Mouse (Mus musculus): ENCODE results near the gene Hist1h4b.

The Hist1h4b gene

DNA sequence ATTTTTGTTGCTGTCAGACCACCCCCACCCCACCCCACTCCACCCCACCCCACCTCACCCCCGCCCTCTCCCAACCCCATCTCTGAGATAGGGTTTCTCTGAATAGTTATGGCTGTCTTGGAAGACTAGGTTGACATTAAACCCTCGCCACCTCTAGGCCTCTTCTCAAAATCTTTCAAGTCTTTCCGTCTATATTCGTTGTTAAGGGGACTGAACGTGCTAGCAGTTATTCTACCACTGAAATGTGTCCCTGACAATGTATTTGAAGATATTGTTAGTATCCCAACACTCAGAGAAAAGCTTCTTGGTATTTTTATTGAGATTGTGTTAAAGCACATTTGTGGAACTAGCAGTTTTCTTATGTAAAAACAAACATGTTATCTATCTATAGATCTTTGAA lies 15.9 kb upstream of the Hist1h4b start:
- DNase-seq = no peak

DNA sequence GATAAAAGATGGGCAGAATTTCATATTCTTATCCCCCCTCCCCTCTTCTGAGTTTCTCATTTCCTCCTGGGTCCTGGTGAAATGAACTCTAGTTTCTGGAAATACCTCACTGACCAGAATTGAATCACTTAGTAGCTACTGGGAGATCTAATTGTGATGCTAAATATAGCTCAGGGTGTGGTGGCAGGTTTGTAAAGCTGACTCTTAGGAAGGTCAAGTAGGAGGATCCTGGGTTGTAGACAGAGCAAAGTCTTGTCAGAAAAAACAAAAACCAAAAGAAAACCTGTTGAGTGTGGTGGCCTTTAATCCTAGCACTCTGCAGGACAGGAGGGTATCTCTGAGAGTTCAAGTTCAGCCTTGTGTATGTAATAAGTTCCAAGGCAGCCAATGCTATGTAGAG lies 14.8 kb upstream of the Hist1h4b start:
- no peak for DNase-seq

DNA sequence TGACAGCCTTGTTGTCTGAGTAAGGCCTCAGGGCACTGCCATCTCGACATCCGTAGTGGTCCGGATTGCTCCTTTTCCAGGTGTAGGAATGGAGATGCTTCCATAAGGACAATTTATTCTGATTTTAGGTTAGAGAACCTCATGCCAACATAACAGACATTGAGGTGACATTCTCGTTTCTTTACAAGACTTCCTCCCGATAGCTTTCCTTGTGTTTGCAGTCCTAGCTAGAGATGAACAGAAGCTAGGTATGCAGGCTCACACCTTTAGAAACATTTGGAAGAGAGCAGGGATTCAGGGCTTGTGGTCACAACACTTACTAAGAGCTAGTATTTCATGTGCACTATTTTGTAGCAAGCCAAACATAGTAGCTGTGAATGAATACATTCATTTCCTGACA lies 13.6 kb upstream of the Hist1h4b start:
- DNase-seq = no peak

DNA sequence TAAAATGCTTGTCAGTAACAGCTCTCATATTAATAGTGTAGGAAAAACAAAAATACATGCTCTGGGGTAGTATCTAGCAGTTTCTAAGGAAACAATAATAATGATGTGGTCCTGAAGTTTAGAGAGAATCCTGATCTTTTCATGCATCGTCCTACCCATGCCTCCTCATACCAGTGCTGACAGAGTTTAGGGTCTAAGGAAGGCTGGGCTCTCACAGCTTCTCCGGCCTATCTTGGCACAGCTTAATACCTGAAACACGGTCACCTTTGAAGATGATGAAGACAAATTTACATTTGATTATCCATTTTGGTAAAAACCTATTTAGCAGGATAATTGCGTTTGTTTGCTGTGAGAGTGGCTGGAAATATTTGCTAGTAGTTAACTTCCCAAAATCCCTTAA lies 12.8 kb upstream of the Hist1h4b start:
- no peak for DNase-seq

DNA sequence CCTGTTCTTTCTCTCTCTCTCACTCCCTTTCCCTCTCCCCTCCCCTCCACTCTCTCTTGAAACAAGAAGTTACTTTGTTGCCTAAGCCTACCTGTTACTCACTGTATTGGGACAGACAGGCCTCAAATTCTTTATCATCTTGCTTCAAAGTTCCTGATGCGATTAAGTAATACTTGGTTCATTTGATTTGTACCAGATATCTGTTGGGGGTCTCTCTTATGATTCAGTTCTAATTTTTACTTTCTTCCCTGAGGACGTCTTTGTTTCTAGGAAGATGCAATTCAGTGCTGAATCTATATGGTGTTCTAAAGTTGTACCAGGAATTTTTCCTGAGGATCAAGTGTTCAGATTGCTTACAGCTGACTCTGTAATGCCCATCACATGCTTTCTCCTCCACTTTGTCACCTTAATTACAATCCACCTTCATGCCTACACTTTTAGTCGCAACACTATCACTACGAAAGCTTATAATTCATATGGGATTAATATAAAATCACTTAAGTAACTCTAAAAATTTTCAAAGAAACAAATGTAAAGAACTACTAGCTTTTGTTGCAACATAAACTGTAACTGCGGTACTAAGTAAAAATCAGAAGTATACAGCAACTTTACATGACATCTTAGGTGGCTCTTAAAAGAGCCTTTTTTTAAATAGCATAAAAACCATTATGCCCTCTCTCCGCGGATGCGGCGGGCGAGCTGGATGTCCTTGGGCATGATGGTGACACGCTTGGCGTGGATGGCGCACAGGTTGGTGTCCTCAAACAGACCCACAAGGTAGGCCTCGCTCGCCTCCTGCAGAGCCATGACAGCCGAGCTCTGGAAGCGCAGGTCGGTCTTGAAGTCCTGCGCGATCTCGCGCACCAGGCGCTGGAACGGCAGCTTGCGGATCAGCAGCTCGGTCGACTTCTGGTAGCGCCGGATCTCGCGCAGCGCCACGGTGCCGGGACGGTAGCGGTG lies 12.1 kb upstream of the Hist1h4b start:
- no peak for DNase-seq

DNA sequence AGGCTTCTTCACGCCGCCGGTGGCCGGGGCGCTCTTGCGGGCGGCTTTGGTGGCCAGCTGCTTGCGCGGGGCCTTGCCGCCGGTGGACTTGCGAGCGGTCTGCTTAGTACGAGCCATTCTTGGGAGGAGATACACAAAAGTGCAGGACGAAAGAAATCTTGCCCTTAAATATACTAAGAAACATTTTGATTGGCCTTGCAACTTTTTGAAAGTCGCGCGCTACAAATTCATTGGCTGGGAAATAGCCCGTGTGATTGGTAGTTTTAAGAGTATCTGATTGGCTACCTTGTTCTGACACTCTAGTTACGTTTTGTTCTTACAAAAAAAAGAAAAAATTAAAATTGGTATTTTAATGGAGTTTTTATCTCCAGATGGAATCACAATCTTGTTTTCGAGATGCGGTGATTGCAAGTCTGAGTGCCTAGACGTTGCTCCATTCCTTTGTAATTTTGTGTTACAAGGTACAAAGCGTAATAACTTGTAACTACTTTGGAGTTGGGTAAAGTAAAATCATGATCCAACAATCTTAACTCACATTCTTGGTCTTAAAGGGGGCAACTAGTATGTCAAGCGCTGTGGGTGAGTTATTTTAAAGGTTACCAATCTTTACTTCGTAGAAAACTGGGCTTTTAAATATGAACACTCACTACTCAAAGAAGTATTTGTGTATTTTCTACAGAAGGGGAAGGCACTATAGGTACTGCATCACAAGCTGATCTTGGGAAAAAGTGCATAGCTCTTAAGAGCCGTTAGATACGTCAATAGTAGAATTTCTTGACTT lies 11.2 kb upstream of the Hist1h4b start, which contains the start of gene Hist1h3c:
Hist1h3c (minus strand) TSS at position 222 of the 781 bp plus-strand sequence.
- peak; percentile 78 for DNase-seq

DNA sequence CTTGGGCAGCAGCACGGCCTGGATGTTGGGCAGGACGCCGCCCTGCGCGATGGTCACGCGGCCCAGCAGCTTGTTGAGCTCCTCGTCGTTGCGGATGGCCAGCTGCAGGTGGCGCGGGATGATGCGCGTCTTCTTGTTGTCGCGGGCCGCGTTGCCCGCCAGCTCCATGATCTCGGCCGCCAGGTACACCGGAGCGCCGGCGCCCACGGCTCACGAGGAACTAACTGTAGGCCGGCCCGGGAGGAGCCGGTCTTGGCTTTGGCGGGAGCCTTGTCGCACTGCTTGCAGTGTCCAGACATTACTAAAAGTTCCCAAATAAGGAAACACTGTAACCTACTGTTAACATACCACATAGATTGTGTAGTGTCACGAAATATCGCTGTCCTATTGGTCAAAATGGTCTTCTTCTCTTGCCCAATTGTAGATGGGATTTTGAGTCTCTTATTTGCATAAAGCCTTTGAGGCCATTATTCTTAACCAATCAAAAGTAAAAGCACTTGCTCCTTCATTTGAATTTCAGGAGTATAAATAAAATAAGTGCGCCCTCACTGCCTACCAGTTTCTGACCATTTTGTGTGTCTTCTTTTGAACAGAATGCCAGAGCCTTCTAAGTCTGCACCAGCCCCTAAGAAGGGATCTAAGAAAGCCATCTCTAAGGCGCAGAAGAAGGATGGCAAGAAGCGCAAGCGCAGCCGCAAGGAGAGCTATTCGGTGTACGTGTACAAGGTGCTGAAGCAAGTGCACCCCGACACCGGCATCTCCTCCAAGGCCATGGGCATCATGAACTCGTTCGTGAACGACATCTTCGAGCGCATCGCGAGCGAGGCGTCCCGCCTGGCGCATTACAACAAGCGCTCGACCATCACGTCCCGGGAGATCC lies 10.4 kb upstream of the Hist1h4b start, which contains the start of gene Hist1h2bb:
Hist1h2bb (plus strand) TSS at position 534 of the 880 bp plus-strand sequence.
- DNase-seq = peak; percentile 73

DNA sequence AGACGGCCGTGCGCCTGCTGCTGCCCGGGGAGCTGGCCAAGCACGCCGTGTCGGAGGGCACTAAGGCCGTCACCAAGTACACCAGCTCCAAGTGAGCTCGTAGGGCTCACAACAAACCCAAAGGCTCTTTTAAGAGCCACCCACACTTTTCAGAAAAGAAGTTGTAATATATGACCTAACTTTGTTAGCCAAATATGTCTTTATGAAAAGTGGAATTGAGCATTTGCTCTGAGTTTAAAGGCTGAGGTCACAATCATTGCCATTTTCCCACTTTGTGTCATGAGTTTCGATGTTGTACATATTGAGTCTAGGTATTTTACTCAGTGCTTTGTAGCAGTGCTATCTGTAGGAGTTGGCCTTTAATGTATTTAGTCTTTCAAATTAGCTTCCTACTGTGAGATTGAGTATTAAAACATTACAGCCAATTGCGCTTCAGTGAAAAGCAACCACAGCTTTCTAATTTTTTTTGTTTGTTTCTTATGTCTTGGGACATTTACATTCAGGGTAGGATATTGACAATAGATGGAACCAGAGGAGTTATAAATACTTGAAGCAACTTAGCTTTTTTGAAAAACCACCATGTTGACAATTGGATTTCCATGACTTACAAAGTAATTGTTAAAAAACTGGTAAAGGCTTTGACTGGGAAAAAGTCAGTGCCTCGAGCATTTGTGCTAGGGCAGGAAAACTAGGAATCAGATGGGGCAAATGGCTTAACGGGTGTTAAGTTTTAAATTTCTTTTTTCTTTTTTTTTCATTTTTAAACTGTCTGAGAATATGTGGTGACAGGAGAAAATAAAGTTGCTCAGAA lies 9.5 kb upstream of the Hist1h4b start:
- no peak for DNase-seq

DNA sequence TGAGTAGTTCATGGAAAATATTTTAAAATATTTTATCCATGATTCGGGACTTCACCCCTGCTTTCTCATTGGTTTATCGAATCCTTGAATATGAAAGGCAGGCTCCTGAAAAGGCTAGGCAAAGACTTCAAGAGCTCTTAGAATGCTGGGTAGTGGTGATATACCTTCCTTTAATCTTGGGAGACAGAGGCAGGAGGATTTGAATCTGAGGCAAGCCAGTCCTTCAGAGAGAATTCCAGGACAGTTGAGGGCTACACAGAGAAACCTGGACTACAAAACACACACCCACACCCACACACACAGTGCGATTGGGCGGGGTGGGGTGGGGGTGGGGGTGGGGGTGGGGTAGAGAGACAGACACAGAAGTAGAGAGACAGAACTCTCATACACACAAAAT lies 8.9 kb upstream of the Hist1h4b start:
- no peak for DNase-seq

DNA sequence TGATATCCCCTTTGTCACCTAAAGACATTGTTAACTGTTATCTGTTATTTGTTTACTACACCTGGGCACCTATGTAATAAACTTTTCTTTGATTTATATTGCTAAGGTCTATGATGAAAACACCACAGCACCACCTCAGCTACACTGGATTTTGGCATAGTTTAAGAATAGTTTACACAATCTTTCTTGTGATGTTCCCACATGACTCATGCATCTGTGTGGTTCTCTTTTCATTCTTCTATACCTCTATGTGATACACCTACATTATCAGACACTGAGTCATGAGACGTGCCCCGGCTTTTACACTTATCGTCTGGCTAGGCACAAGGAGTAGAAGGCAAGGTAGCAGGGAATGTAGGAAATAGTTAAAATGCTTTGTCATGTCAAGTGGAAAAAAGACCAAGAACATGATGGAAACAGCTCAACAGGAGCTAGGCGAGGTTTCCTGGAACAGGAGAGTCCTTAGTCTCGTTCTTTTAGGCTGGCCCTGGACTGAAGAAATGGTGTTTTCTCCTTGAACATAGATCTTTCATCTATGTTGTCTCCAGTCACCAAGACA lies 7.2 kb upstream of the Hist1h4b start:
- no peak for DNase-seq

DNA sequence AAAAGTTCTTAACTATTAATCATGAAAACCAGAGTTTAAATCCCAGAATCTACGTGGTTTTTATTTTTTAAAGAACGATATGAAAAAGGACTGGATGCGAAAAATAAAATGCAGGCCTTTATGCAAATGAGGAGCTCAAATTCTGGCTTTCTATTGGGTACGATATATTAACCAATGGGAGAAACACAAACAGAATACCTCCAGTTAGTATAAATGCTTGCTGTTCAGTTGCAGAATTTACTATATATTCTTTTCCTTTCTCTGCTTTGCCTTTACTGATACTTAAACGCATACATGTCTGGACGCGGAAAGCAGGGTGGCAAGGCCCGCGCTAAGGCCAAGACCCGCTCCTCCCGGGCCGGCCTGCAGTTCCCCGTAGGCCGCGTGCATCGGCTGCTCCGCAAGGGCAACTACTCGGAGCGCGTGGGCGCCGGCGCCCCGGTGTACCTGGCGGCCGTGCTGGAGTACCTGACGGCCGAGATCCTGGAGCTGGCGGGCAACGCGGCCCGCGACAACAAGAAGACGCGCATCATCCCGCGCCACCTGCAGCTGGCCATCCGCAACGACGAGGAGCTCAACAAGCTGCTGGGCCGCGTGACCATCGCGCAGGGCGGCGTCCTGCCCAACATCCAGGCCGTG lies 5.9 kb upstream of the Hist1h4b start, which contains the start of gene Hist1h2ab:
Hist1h2ab (plus strand) TSS at position 288 of the 639 bp plus-strand sequence.
- peak; percentile 45 for DNase-seq

DNA sequence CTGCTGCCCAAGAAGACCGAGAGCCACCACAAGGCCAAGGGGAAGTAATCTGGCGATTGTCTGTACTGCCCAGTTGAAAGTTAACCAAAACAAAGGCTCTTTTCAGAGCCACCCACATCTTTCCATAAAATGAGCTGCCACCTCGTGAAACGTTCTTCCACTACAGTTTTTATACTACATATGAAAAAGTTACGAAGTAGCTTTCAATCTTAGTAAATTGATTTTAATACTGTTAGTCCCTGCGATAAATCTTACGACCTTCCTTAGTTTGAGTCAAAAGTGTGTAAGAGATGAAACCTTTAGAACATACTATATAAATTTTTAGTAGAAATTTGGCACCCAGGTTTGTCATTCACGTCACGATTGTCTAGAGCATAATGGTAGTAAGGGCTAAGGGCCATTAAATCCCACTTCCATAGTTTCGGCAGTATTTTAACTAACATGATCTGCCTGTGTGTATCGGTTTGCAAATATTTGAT lies 5.3 kb upstream of the Hist1h4b start:
- DNase-seq = no peak

DNA sequence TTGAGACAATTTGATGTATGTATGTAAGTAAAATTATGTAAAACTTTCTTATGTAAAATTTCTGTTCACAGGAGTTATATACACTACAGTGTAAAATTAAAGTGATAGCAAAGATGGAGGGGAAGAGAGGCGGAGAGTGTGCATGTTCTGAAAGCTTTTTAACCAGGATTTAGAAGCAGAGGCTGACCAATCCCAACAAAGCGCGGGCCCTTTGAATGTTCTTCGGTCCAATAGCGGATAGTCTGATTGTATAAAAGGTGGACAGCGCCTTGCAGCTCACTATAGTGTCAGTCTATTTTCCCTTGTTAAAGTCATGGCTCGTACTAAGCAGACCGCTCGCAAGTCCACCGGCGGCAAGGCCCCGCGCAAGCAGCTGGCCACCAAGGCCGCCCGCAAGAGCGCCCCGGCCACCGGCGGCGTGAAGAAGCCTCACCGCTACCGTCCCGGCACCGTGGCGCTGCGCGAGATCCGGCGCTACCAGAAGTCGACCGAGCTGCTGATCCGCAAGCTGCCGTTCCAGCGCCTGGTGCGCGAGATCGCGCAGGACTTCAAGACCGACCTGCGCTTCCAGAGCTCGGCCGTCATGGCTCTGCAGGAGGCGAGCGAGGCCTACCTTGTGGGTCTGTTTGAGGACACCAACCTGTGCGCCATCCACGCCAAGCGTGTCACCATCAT lies 4.6 kb upstream of the Hist1h4b start, which contains the start of gene Hist1h3b:
Hist1h3b (plus strand) TSS at position 201 of the 675 bp plus-strand sequence.
- DNase-seq = peak; percentile 63

DNA sequence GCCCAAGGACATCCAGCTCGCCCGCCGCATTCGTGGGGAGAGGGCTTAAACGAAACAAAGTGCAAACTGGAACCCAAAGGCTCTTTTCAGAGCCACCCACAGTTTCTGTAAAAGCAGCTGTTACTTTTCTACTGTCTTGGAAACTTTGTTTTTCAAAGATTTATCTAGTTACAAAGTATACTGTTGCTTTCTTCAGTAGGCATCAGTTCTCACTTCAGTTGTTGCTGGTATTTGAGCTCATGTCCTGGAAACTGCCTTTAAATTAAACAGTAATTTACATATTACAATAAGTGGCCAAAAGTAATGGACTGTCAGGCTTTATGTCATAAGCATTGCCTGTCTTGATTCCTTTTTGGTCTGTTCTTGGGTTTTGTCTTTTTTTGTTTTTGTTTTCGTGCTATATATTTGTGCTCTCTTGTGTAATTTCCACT lies 4.1 kb upstream of the Hist1h4b start:
- DNase-seq = no peak

DNA sequence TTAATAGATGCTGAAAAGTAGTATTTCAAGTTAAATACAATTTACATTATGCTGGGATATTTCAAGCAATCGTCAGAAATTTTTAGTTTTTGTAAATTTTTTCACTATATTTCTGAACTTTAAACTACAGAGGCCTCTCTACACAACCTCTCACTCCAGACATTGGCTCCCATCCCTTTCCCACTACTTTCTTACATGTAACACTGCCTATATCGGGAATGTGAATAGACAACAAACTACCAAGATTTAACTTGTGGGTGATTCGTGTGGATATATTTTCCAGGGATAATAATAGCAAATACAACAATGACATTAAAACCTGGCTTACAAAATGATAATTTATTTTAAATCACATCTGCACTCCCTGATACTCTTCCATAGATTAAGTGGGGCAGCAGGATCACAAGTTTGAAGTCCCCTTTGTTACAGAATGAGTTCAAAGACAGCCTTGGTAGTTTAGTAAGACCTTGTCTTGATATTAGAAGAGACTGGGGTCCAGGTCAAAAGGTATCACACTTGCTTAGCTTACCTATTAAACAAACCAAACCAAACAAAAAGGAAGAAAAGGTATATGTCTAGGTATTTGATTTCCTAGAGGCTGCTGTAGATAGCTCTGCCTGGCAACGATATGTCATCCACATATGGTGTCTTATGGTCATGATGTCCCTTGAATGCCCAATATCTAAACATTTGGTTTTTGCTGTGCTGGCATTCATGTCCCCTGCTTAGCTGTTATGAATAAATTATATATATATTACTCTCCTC lies 3.3 kb upstream of the Hist1h4b start:
- DNase-seq = no peak

DNA sequence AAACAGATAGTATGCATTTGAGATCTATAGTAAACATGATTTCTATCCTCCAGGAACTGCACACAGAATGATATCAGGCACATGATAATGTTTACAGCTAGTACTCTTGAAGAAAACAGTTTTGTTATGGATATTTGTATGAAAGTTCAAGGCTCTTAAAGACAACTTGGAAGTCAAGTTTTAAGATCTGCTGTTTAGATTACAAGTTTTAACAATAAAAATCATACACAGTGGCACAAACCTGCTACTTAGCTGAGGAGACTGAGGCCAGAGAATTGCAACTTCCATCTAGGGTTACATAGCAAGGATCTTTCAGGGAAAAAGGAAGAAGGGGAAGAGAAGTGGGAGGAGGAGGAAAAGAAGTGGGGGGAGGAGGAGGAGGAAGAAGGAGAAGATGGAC lies 1.8 kb upstream of the Hist1h4b start:
- DNase-seq = no peak

DNA sequence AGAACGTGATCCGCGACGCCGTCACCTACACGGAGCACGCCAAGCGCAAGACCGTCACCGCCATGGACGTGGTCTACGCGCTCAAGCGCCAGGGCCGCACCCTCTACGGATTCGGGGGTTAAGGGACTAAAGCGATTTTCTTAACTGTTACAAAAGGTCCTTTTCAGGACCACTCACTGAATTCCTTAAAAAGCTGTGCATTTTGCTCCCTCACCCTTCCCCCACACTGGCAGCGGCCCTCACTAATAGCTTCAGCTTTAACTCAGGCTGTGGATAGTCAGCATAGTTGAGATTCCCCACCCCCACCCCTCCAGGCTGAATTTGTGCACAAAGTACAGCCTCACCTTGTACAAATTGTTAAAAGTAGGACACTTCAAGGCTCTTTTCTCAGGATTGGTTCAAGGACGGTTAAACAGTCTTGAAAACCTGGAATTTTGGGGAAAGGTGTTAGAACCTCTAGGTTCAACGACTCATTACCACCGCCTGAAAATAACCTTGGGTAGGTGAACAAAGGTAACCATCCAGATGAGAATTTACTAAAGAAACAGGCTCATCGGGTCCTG lies 479 bp downstream of the Hist1h4b start:
- DNase-seq = no peak

DNA sequence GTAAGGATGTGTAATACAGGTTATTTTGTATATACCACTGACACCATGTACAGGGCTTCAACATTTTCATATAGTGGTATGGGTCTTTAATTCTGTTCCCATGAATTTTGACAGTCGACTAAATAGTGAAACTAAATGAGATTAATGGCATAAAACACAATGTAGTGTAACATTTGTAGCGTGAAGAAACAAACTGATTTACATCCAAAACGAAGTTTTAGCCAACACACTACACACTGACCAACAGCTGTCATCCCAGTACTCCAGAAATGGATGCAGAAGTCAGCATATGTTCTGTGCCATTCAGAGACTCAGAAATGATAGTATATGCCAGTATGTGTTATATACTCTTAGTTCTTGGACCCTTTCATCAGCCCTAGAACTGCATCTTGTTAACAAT lies 1.1 kb downstream of the Hist1h4b start:
- no peak for DNase-seq

DNA sequence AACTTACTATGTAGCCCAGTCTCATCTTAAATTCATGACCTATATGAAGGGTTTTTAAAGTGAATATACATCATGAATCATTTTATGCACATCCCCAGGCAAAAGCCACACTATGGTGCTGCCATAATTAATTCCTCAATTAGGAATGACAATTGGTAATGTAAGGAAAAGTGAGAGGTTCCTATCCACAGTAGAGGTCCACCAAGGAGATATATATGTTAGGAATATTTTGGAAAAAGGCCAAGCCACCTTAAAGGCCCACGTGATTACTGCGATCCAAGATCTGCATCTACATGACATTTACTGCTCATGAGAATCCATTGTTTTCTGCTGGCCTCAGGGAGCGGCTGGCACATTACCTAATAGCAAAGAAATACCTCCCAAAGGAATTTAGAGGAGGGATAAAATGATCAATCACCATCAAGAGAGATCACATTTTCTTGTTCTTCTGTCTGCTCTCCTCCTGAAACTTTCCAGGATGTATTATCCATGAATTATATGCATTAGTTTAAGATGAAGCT lies 2.5 kb downstream of the Hist1h4b start:
- DNase-seq = no peak
